Mouse (Mus musculus) ovary, postnatal 10 days (tissue): ENCODE results near the gene Tmem230.
A peak's percentile ranks its signal among the peaks of the same experiment; 100 is the strongest.
"Not testable (repeated sequence)": the region's sequence is repeated elsewhere in the genome, so short reads cannot be mapped to it uniquely, and the experiment has no call there.

Experiments
- DNase-seq: peaks from one replicate; pipeline ENCODE4 v3.0.0; 2022; ENCODE audit warnings: low spot score

Tmem230 gene

GRCm38 (mm10) chr2:132272694-132273389 lies 25.2 kb upstream of the Tmem230 start:
- no peak for DNase-seq

- no peak for DNase-seq
These were observed 22.8 kb upstream of the Tmem230 start for GRCm38 (mm10) chr2:132270331-132270951.

GRCm38 (mm10) chr2:132269217-132269616 lies 21.6 kb upstream of the Tmem230 start:
- no peak for DNase-seq

- DNase-seq, result no peak
These were observed 18.5 kb upstream of the Tmem230 start for GRCm38 (mm10) chr2:132266086-132266485.

- DNase-seq, result no peak
These were observed 17.6 kb upstream of the Tmem230 start for GRCm38 (mm10) chr2:132265196-132265595.

GRCm38 (mm10) chr2:132264266-132264710 lies 16.7 kb upstream of the Tmem230 start:
- no peak for DNase-seq

- DNase-seq, result no peak
These were observed 16.0 kb upstream of the Tmem230 start for GRCm38 (mm10) chr2:132263421-132264265.

GRCm38 (mm10) chr2:132262879-132263398 lies 15.3 kb upstream of the Tmem230 start, which contains the start of gene Cds2:
Gene Cds2 (plus strand): TSS chr2:132263148.
- DNase-seq, result peak; percentile 96

- no peak for DNase-seq
These were observed 14.6 kb upstream of the Tmem230 start for GRCm38 (mm10) chr2:132262175-132262574.

GRCm38 (mm10) chr2:132260601-132261000 lies 13.0 kb upstream of the Tmem230 start:
- no peak for DNase-seq

- DNase-seq, result no peak
These were observed 9.9 kb upstream of the Tmem230 start for GRCm38 (mm10) chr2:132257350-132258068.

GRCm38 (mm10) chr2:132253603-132254002 lies 6.0 kb upstream of the Tmem230 start:
- no peak for DNase-seq

GRCm38 (mm10) chr2:132252542-132253528 lies 5.2 kb upstream of the Tmem230 start, which contains the start of gene Pcna:
Gene Pcna (minus strand): TSS chr2:132253314.
- peak; percentile 92 for DNase-seq

GRCm38 (mm10) chr2:132251911-132252310 lies 4.3 kb upstream of the Tmem230 start:
- no peak for DNase-seq

- DNase-seq, result no peak
These were observed 4.2 kb downstream of the Tmem230 start for GRCm38 (mm10) chr2:132243370-132243769.

GRCm38 (mm10) chr2:132240457-132240856 lies 7.2 kb downstream of the Tmem230 start:
- DNase-seq, result not testable (repeated sequence)

GRCm38 (mm10) chr2:132239434-132239833 lies 8.2 kb downstream of the Tmem230 start:
- DNase-seq, result not testable (repeated sequence)

GRCm38 (mm10) chr2:132235975-132236374 lies 11.6 kb downstream of the Tmem230 start:
- no peak for DNase-seq

GRCm38 (mm10) chr2:132235291-132235690 lies 12.3 kb downstream of the Tmem230 start:
- DNase-seq, result no peak
